Mouse (Mus musculus) kidney, adult 11 months (tissue): ENCODE data around the gene Imp3.

Source experiments
- DNase-seq: peaks from one replicate; pipeline ENCODE4 v3.0.0; 2022

Gene Imp3

DNA sequence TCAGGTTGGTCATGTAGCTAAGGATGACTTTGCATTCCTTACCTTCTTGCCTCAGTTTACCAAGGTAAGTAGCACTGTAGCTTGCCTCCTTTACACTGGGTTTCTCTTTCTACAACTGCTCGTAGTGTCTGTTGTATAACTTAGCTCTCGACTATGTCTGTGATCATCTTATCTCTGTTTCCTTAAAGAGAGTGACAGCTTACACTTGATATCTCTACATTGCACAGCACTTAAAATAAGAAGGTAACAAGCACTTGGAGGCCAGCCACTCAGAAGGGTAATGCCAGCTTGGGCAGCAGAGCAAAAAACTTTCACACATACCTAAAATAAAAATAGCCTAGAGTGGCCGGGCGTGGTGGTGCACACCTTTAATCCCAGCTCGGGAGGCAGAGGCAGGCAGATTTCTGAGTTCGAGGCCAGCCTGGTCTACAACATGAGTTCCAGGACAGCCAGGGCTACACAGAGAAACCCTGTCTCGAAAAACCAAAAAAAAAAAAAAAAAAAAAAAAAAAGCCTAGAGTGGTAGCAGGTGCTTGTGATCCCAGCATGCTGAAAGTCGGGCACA is 36.8 kb downstream of the Imp3 start:
- DNase-seq: no peak

DNA sequence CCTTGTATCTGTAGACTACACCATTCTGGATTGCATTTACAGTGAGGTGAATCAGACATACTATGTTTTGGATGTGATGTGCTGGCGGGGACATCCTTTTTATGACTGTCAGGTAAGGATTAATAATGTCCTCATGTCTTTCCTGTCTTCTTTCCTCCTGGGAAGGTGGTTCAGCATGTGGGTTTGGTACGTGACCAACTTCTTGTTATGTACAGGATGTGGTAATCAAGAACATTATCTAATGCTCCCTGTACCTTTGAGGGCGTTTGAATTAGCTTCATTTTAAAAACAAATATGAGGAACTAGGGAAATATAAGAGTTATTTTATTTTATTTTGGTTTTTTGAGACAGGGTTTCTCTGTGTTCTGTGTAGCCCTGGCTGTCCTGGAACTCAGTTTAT is 37.9 kb downstream of the Imp3 start:
- DNase-seq: no peak

DNA sequence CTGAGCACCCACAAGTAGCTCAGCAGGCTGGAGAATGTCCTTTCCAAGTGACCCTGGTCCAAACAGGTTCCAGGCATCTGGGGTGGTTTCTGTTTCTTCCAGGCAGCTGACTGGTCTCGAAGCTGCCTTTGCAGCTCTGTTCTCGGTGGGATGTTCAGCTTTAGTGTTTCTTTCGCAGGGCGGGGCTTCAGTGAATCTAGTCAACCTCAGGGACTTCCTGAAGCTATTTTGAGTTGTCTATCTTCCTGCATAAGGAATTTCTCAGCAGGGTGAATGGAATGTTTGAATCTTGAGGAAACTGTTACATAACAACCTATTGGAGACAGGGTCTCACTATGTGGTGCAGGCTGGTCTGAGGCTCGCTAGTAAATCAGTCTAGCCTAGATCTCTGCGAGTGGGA is 42.9 kb downstream of the Imp3 start:
- no peak for DNase-seq

DNA sequence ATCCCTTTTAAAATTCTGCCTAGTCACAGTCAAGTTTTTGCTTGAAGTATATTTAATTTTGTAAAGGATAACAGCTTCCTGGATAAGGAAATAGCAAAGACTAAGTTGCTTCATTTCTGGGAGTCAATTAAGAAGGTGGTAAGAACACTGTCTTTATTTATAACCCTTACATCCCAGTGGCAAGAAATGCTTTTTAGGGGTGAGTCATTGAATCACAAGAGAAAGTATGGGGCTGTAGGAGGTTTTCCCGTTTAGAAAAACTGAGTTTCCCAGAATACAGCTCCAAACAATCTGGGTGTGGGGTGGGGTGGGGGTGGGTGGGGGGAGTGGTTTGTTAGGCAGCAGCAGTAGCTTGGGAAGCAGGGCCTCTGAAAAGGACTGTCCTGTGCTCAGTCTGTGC is 44.2 kb downstream of the Imp3 start:
- no peak for DNase-seq
